Mouse (Mus musculus) stomach, embryonic 14.5 days (tissue): Measurements from ENCODE around the gene Desi2. TPM values are rescaled to one million over a fixed set of nuclear protein-coding genes. Genes with fewer than 3 reads are reported as not detected.
"Not testable (repeated sequence)": the region's sequence is repeated elsewhere in the genome, so short reads cannot be mapped to it uniquely, and the experiment has no call there.

Experiments used
- ATAC-seq: fragments of 200-750 bp; cut with Nextera tagmentation; 2 replicates; pipeline ENCODE4 v1.8.0; 2017; ENCODE audit warnings: low read depth, moderate TSS enrichment; ENCODE audit not compliant: insufficient number of reproducible peaks, insufficient read depth, low FRiP score
- H3K27ac ChIP-seq: fragments of 300-500 bp; sonication (generic); 2 replicates; pipeline ENCODE4 v1.5.1; 2014; ENCODE audit warnings: mild to moderate bottlenecking, low read length, moderate library complexity, mixed read lengths
- H3K27me3 ChIP-seq: fragments of 300-500 bp; sonication (generic); 2 replicates; pipeline ENCODE4 v1.6.1; 2014; ENCODE audit warnings: low read length, control low read depth, mixed read lengths; ENCODE audit not compliant: control insufficient read depth, insufficient read depth
- H3K36me3 ChIP-seq: fragments of 300-500 bp; sonication (generic); 2 replicates; pipeline ENCODE4 v1.6.1; 2014; ENCODE audit warnings: mild to moderate bottlenecking, control low read depth, low read length, moderate library complexity, mixed read lengths; ENCODE audit not compliant: control insufficient read depth, insufficient read depth
- H3K4me1 ChIP-seq: fragments of 300-500 bp; sonication (generic); 2 replicates; pipeline ENCODE4 v1.6.1; 2014; ENCODE audit warnings: low read length, control low read depth, mixed read lengths; ENCODE audit not compliant: control insufficient read depth, insufficient read depth
- H3K4me2 ChIP-seq: fragments of 300-500 bp; sonication (generic); replicated peaks from 2 replicates; pipeline ENCODE4 v1.6.1; 2014; ENCODE audit warnings: low read depth, low read length, control low read depth
- H3K4me3 ChIP-seq: fragments of 300-500 bp; sonication (generic); 2 replicates; pipeline ENCODE4 v1.5.1; 2014; ENCODE audit warnings: low read depth, low read length, control low read depth
- H3K9ac ChIP-seq: fragments of 300-500 bp; sonication (generic); replicated peaks from 2 replicates; pipeline ENCODE4 v1.6.1; 2014; ENCODE audit warnings: low read depth, mild to moderate bottlenecking, control low read depth, low read length, moderate library complexity, mixed read lengths
- H3K9me3 ChIP-seq: fragments of 300-500 bp; sonication (generic); 2 replicates; pipeline ENCODE4 v1.6.1; 2016; ENCODE audit warnings: low read depth, low read length, control low read depth; ENCODE audit not compliant: control insufficient read depth
- WGBS: fragments of 180-500 bp; shearing (Covaris S2); extraction: QIAGEN DNeasy Blood & Tissue Kit; methylation state at CpG from one replicate; pipeline ENCODE4 v1.1.7; 2014; 5-methylcytosine and 5-hydroxymethylcytosine counted together
- polyA plus RNA-seq: library from polyadenylated mRNA; unstranded; fragments of >200 nt; fragmentation: Nextera tagmentation; extraction: Ambion mirVana; gene quantifications from 2 replicates; pipeline ENCODE4 v1.2.1, GENCODE M21; 2014

Desi2 gene
- polyA plus RNA-seq = 27.1 and 29.3 TPM in 2 replicates

- WGBS = under 1% methylated on average over 32 of the region's 37 CpGs
- not testable (repeated sequence) for H3K4me1 ChIP-seq, H3K36me3 ChIP-seq, H3K27me3 ChIP-seq, H3K9me3 ChIP-seq
- Histone ChIP-seq H3K4me2 (peak within 1 kb of the TSS; percentile 49), H3K9ac (peak within 1 kb of the TSS; percentile 22; the same call in 1 of the 2 replicates), H3K4me3 (peak within 1 kb of the TSS; percentile 46), H3K27ac (0 out of 2 replicates have a peak within 1 kb of the TSS, but pooled peaks have one; percentile 61)
- ATAC-seq = peak; percentile 99
Measured at GRCm38 (mm10) chr1:178187216-178187791, at the start of gene Desi2. Desi2 (plus strand) TSS chr1:178187417.

GRCm38 (mm10) chr1:178146513-178146912, 40.7 kb upstream of the Desi2 start:
- H3K4me2 ChIP-seq, H3K4me3 ChIP-seq, H3K9me3 ChIP-seq, H3K27me3 ChIP-seq, H3K4me1 ChIP-seq, H3K36me3 ChIP-seq, H3K27ac ChIP-seq, H3K9ac ChIP-seq: not testable (repeated sequence)
- 0% methylated on average over 1 of the region's 2 CpGs for WGBS
- ATAC-seq = peak; percentile 42; the same call in 1 of the 2 replicates

GRCm38 (mm10) chr1:178146915-178147314, 40.3 kb upstream of the Desi2 start:
- not testable (repeated sequence) for H3K4me2 ChIP-seq, H3K36me3 ChIP-seq, H3K27me3 ChIP-seq, H3K4me1 ChIP-seq, H3K4me3 ChIP-seq, H3K27ac ChIP-seq, H3K9me3 ChIP-seq, H3K9ac ChIP-seq, ATAC-seq
- 59% methylated on average over 3 of the region's 4 CpGs for WGBS

GRCm38 (mm10) chr1:178182251-178182650, 5.0 kb upstream of the Desi2 start:
- WGBS = 96% methylated on average over 2 of the region's 2 CpGs
- Histone ChIP-seq H3K27me3 (no peaks in the 10 kb centered on the region), H3K27ac (no peak overlapping the region), H3K4me1 (no peaks in the 10 kb centered on the region), H3K4me2 (no peak overlapping the region), H3K9me3 (no peaks in the 10 kb centered on the region), H3K4me3 (no peak overlapping the region), H3K36me3 (no peaks in the 10 kb centered on the region), H3K9ac (no peak overlapping the region)
- no peak for ATAC-seq

GRCm38 (mm10) chr1:178185591-178185990, 1.6 kb upstream of the Desi2 start:
- no peak for ATAC-seq
- Histone ChIP-seq H3K9me3 (no peaks in the 10 kb centered on the region), H3K36me3 (no peaks in the 10 kb centered on the region)

GRCm38 (mm10) chr1:178187810-178188209, 593 bp downstream of the Desi2 start:
- H3K27me3 ChIP-seq, H3K36me3 ChIP-seq, H3K4me1 ChIP-seq, H3K27ac ChIP-seq, H3K9me3 ChIP-seq: not testable (repeated sequence)
- H3K4me3 ChIP-seq = peak overlapping the region; percentile 46
- H3K9ac ChIP-seq = 0 out of 2 replicates have a peak overlapping the region, but pooled peaks have one; percentile 21
- ATAC-seq = peak; percentile 61; the same call in 1 of the 2 replicates
- 0 out of 2 replicates have a peak overlapping the region, but pooled peaks have one; percentile 16 for H3K4me2 ChIP-seq
- under 1% methylated on average over 21 of the region's 38 CpGs for WGBS

More at GRCm38 (mm10) chr1:178185591-178185990, 1.6 kb upstream of the Desi2 start:
- peaks cover 8% of the 10 kb centered on the region; the same call in 1 of the 2 replicates for H3K4me1 ChIP-seq
- no peak overlapping the region for H3K4me3 ChIP-seq
- H3K9ac ChIP-seq = no peak overlapping the region
- no peak overlapping the region for H3K27ac ChIP-seq
- no peaks in the 10 kb centered on the region for H3K27me3 ChIP-seq
- H3K4me2 ChIP-seq = no peak overlapping the region

- WGBS = 9% methylated on average over 13 of the region's 13 CpGs
- no peak for ATAC-seq
Measured at GRCm38 (mm10) chr1:178188386-178188785, 1.2 kb downstream of the Desi2 start.

GRCm38 (mm10) chr1:178205701-178206325, 18.6 kb downstream of the Desi2 start:
- Histone ChIP-seq H3K36me3 (no peaks in the 10 kb centered on the region), H3K9ac (no peak overlapping the region), H3K4me1 (no peaks in the 10 kb centered on the region), H3K9me3 (peaks cover 2% of the 10 kb centered on the region; the same call in 1 of the 2 replicates), H3K27ac (no peak overlapping the region), H3K27me3 (no peaks in the 10 kb centered on the region), H3K4me3 (no peak overlapping the region), H3K4me2 (no peak overlapping the region)
- 80% methylated on average over 10 of the region's 10 CpGs for WGBS
- no peak for ATAC-seq

More at GRCm38 (mm10) chr1:178188386-178188785, 1.2 kb downstream of the Desi2 start:
- no peak overlapping the region for H3K27ac ChIP-seq
- H3K9me3 ChIP-seq = no peaks in the 10 kb centered on the region
- H3K4me2 ChIP-seq = peak overlapping the region; percentile 49
- H3K9ac ChIP-seq = peak overlapping the region; percentile 18
- peak overlapping the region; percentile 26 for H3K4me3 ChIP-seq
- peaks cover 8% of the 10 kb centered on the region; the same call in 1 of the 2 replicates for H3K4me1 ChIP-seq
- no peaks in the 10 kb centered on the region for H3K27me3 ChIP-seq
- H3K36me3 ChIP-seq = no peaks in the 10 kb centered on the region
